In the genomic region with DNA sequence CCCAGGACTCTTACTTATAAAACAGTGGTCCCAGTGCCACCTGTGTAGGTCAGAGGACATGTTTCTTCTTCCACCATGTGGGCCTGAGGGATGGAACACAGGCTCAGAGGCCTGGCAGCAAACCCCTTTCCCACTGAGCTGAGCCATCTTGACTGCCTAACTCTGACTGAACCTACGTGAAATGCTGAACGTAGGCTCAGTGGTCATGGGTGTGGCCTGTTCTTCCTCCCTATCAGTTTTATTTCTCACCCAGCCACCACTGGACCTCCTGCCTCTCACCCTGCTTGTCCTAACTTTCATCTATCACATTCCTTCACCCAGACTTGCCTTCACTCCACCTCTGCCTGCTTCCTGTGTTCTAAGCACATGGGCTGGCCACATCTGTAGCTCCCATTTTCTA, we compare ENCODE assay signal across 33 mouse cellular contexts. TPM values are rescaled to one million over a fixed set of nuclear protein-coding genes. Genes with fewer than 3 reads are reported as not detected.
DNase-seq lines count a peak whose midpoint lies in the region; ATAC-seq and TF ChIP-seq lines count a peak whose summit lies in the region.
"Had no signal": no experiment of that assay in that cellular context is flagged by ENCODE, and none has a peak within 500 bp of the region (broad histone marks: within the 10 kb centered on the region; RNA-seq: fewer than 3 reads in every experiment).

No protein-coding gene starts in this region.

- 0 out of 2 replicates have a peak, but pooled peaks cover 8% of the 10 kb centered on the region for H3K27me3 ChIP-seq in liver, embryonic 12.5 days (replicated peaks)
- no peaks in the 10 kb centered on the region for H3K27me3 ChIP-seq in liver, embryonic 14.5 days (ENCODE audit: control insufficient read depth, insufficient read depth, low read length)
- no peaks in the 10 kb centered on the region for H3K27me3 ChIP-seq in liver, embryonic 11.5 days (replicated peaks; ENCODE audit: control insufficient read depth, insufficient read depth, low read length)
- peaks cover 3% of the 10 kb centered on the region; the same call in 1 of the 2 replicates for H3K27me3 ChIP-seq in hindbrain, embryonic 12.5 days
- H3K27me3 ChIP-seq: embryonic facial prominence, embryonic 13.5 days; embryonic facial prominence, embryonic 15.5 days; forebrain, embryonic 12.5 days had no signal

- no peak overlapping the region for H3K4me2 ChIP-seq in liver, embryonic 12.5 days
- no peak overlapping the region for H3K4me2 ChIP-seq in liver, embryonic 14.5 days (ENCODE audit: low read depth)
- H3K4me2 ChIP-seq in liver, embryonic 11.5 days, result no peak overlapping the region
- no peak overlapping the region for H3K4me2 ChIP-seq in hindbrain, embryonic 12.5 days (replicated peaks)
- H3K4me2 ChIP-seq: embryonic facial prominence, embryonic 13.5 days; embryonic facial prominence, embryonic 15.5 days; forebrain, embryonic 12.5 days had no signal

- H3K9me3 ChIP-seq in liver, embryonic 12.5 days (replicated peaks), result no peaks in the 10 kb centered on the region
- no peaks in the 10 kb centered on the region for H3K9me3 ChIP-seq in liver, embryonic 14.5 days (ENCODE audit: control insufficient read depth, low read length)
- no peaks in the 10 kb centered on the region for H3K9me3 ChIP-seq in liver, embryonic 11.5 days (ENCODE audit: control insufficient read depth, low read length)
- H3K9me3 ChIP-seq in hindbrain, embryonic 12.5 days (replicated peaks), result no peaks in the 10 kb centered on the region
- H3K9me3 ChIP-seq: embryonic facial prominence, embryonic 13.5 days; embryonic facial prominence, embryonic 15.5 days; forebrain, embryonic 10.5 days; forebrain, embryonic 12.5 days; G1E had no signal

- no peak overlapping the region for H3K27ac ChIP-seq in liver, embryonic 12.5 days
- no peak overlapping the region for H3K27ac ChIP-seq in liver, embryonic 14.5 days
- H3K27ac ChIP-seq in liver, embryonic 11.5 days (ENCODE audit: low read depth, low read length), result no peak overlapping the region
- H3K27ac ChIP-seq in hindbrain, embryonic 12.5 days, result no peak overlapping the region
- H3K27ac ChIP-seq: embryonic facial prominence, embryonic 13.5 days; embryonic facial prominence, embryonic 15.5 days; forebrain, embryonic 10.5 days; forebrain, embryonic 12.5 days had no signal

- 21% methylated on average over 2 of the region's 2 CpGs for WGBS in liver, embryonic 12.5 days (ENCODE audit: insufficient replicate concordance)
- 24% methylated on average over 2 of the region's 2 CpGs for WGBS in liver, embryonic 14.5 days (ENCODE audit: insufficient replicate concordance)
- WGBS in liver, embryonic 11.5 days, result 53% methylated on average over 2 of the region's 2 CpGs
- WGBS in hindbrain, embryonic 12.5 days, result 88% methylated on average over 2 of the region's 2 CpGs

- peak; percentile 46; the same call in 1 of the 2 replicates for ATAC-seq in liver, embryonic 12.5 days
- ATAC-seq in liver, embryonic 14.5 days (ENCODE audit: insufficient read depth), result peak; percentile 37; the same call in 1 of the 2 replicates
- ATAC-seq in liver, embryonic 11.5 days (replicated peaks; ENCODE audit: low FRiP score), result no peak
- peak; percentile 41; the same call in 1 of the 2 replicates for ATAC-seq in megakaryocyte-erythroid progenitor cell, adult 5-6 weeks (replicated peaks; ENCODE audit: low FRiP score, low TSS enrichment, poor library complexity, severe bottlenecking)
- ATAC-seq in hindbrain, embryonic 12.5 days (ENCODE audit: low FRiP score), result no peak
- ATAC-seq: activated CD4-positive, CD25-positive, alpha-beta regulatory T cell, adult 4 months; CD4-positive, CD25-positive, alpha-beta regulatory T cell, adult 4 months; forebrain, embryonic 14.5 days; forebrain, embryonic 16.5 days; Patski had no signal

- no peak overlapping the region for H3K9ac ChIP-seq in liver, embryonic 12.5 days
- H3K9ac ChIP-seq in liver, embryonic 14.5 days (replicated peaks), result no peak overlapping the region
- H3K9ac ChIP-seq in liver, embryonic 11.5 days (ENCODE audit: low read depth, low read length), result no peak overlapping the region
- no peak overlapping the region for H3K9ac ChIP-seq in hindbrain, embryonic 12.5 days
- H3K9ac ChIP-seq: embryonic facial prominence, embryonic 13.5 days; embryonic facial prominence, embryonic 15.5 days; forebrain, embryonic 12.5 days had no signal

- no peak for DNase-seq in liver
- DNase-seq in liver, embryonic 14.5 days (ENCODE audit: low read depth in 3 of 3, low spot score in 3 of 3), result peak in 2 of 3 experiments; percentile 4 to 7
- no peak for DNase-seq in liver, embryonic 11.5 days (ENCODE audit: low spot score)
- peak; percentile 14 for DNase-seq in c-Kit-positive CD71-positive TER-119-negative erythroid progenitor cells, embryonic 14.5 days (ENCODE audit: low read depth)
- DNase-seq in thymus, postnatal 0 days (ENCODE audit: low spot score), result no peak
- DNase-seq: adrenal gland, adult 8-10 months; adrenal gland, postnatal 14 days; adrenal gland, postnatal 36 days; B cell, adult 2 months; cerebellum, adult 11 months; cerebellum, adult 18-20 months; cerebellum, adult 8-10 months; cerebellum, adult 9-11 months; cerebellum, postnatal 14 days; cerebellum, postnatal 36 days; embryo, embryonic 11 days had no signal

- peaks cover 14% of the 10 kb centered on the region for H3K4me1 ChIP-seq in liver, embryonic 12.5 days
- peaks cover 0 to 5% of the 10 kb centered on the region in 2 experiments; a peak in 1 of 4 replicates for H3K4me1 ChIP-seq in liver, embryonic 14.5 days (replicated peaks; ENCODE audit: control insufficient read depth in 2 of 2, insufficient read depth in 2 of 2, low read length in 1 of 2)
- H3K4me1 ChIP-seq in liver, embryonic 11.5 days (replicated peaks; ENCODE audit: control insufficient read depth, insufficient read depth, low read length), result no peaks in the 10 kb centered on the region
- no peaks in the 10 kb centered on the region for H3K4me1 ChIP-seq in hindbrain, embryonic 12.5 days
- H3K4me1 ChIP-seq: embryonic facial prominence, embryonic 13.5 days; embryonic facial prominence, embryonic 15.5 days; forebrain, embryonic 10.5 days; forebrain, embryonic 12.5 days had no signal

- TF ChIP-seq EP300 in liver, embryonic 14.5 days (IDR thresholded peaks at IDR 0.05; ENCODE audit: low read depth), result no peak

- no peak overlapping the region for H3K4me3 ChIP-seq in liver, embryonic 12.5 days
- H3K4me3 ChIP-seq in liver, embryonic 14.5 days (ENCODE audit: insufficient read depth in 1 of 2, low read depth in 2 of 2, low read length in 2 of 2), result no peak overlapping the region
- H3K4me3 ChIP-seq in liver, embryonic 11.5 days (ENCODE audit: low read depth, low read length), result no peak overlapping the region
- H3K4me3 ChIP-seq in hindbrain, embryonic 12.5 days, result no peak overlapping the region
- H3K4me3 ChIP-seq: embryonic facial prominence, embryonic 13.5 days; embryonic facial prominence, embryonic 15.5 days; erythroblast, embryonic 14.5 days; forebrain, embryonic 10.5 days; forebrain, embryonic 12.5 days had no signal

- H3K36me3 ChIP-seq in liver, embryonic 12.5 days, result no peaks in the 10 kb centered on the region
- H3K36me3 ChIP-seq in liver, embryonic 14.5 days (replicated peaks; ENCODE audit: control insufficient read depth, insufficient read depth, low read depth), result no peaks in the 10 kb centered on the region
- no peaks in the 10 kb centered on the region for H3K36me3 ChIP-seq in liver, embryonic 11.5 days (ENCODE audit: control insufficient read depth, insufficient read depth, low read length)
- no peaks in the 10 kb centered on the region for H3K36me3 ChIP-seq in hindbrain, embryonic 12.5 days
- H3K36me3 ChIP-seq: embryonic facial prominence, embryonic 13.5 days; embryonic facial prominence, embryonic 15.5 days; forebrain, embryonic 10.5 days; forebrain, embryonic 12.5 days; G1E had no signal

- no peak for TF ChIP-seq CTCF in liver, embryonic 14.5 days (IDR thresholded peaks at IDR 0.05; ENCODE audit: low read depth)

RNA-seq across cellular contexts. Expression of a gene that starts 3.0 kb away (rescaled TPM):
- not detected in 2 replicates for polyA plus RNA-seq in liver, embryonic 12.5 days (2016; fragmentation: Nextera tagmentation; extraction: Ambion mirVana)
- polyA plus RNA-seq in liver, embryonic 14.5 days (2012; rRNA removed), result 0.13 and 0.38 TPM in 2 replicates
- polyA plus RNA-seq in liver, embryonic 14.5 days (2014; fragmentation: Nextera tagmentation; extraction: Ambion mirVana), result 0.66 and 0.88 TPM in 2 replicates
- polyA plus RNA-seq in liver, embryonic 11.5 days (2014; fragmentation: Nextera tagmentation; extraction: Ambion mirVana), result not detected in 2 replicates
- 4.0 TPM in 1 of 2 replicates, not detected in the other for total RNA-seq in megakaryocyte-erythroid progenitor cell, adult 5-6 weeks (2014; fragmentation: Nextera tagmentation)
- total RNA-seq in megakaryocyte-erythroid progenitor cell, adult 5-6 weeks (2017), result 3.3 TPM in 1 of 2 replicates, not detected in the other
- polyA plus RNA-seq in hindbrain, embryonic 12.5 days (2016; fragmentation: Nextera tagmentation; extraction: Ambion mirVana), result not detected in 2 replicates
- 0.73 and 1.1 TPM in 2 replicates for polyA plus RNA-seq in thymus, postnatal 0 days (2015; fragmentation: Nextera tagmentation; extraction: Ambion mirVana)
- total RNA-seq: adrenal gland, postnatal 14 days; adrenal gland, postnatal 36 days; CH12.LX; common myeloid progenitor, adult 5-6 weeks; G1E had no signal
- polyA plus RNA-seq: activated CD4-positive, CD25-positive, alpha-beta regulatory T cell, adult 4 months; CD4-positive, CD25-positive, alpha-beta regulatory T cell, adult 4 months; embryonic facial prominence, embryonic 11.5 days; embryonic facial prominence, embryonic 13.5 days; embryonic facial prominence, embryonic 15.5 days; erythroblast, embryonic 14.5 days; forebrain, embryonic 10.5 days; forebrain, embryonic 12.5 days; forebrain, embryonic 14.5 days; forebrain, embryonic 16.5 days; G1E had no signal

RNA-seq across cellular contexts. Expression of a gene that starts 55.2 kb away (rescaled TPM):
- 99.2 and 102 TPM in 2 replicates for polyA plus RNA-seq in liver, embryonic 12.5 days (2016; fragmentation: Nextera tagmentation; extraction: Ambion mirVana)
- polyA plus RNA-seq in liver, embryonic 14.5 days (2012; rRNA removed), result 33.4 and 41.7 TPM in 2 replicates
- polyA plus RNA-seq in liver, embryonic 14.5 days (2014; fragmentation: Nextera tagmentation; extraction: Ambion mirVana), result 50.6 and 57.2 TPM in 2 replicates
- polyA plus RNA-seq in liver, embryonic 11.5 days (2014; fragmentation: Nextera tagmentation; extraction: Ambion mirVana), result 138 and 140 TPM in 2 replicates
- 76.4 and 85.0 TPM in 2 replicates for total RNA-seq in megakaryocyte-erythroid progenitor cell, adult 5-6 weeks (2014; fragmentation: Nextera tagmentation)
- total RNA-seq in megakaryocyte-erythroid progenitor cell, adult 5-6 weeks (2017), result 58.9 and 102 TPM in 2 replicates
- 142 and 153 TPM in 2 replicates for polyA plus RNA-seq in hindbrain, embryonic 12.5 days (2016; fragmentation: Nextera tagmentation; extraction: Ambion mirVana)
- 50.2 and 51.5 TPM in 2 replicates for polyA plus RNA-seq in thymus, postnatal 0 days (2015; fragmentation: Nextera tagmentation; extraction: Ambion mirVana)

Comparison
In these comparisons a context has a peak if more than half of its experiments do, and no peak if none do; other contexts are left out.
1. ATAC-seq: peak in liver, embryonic 12.5 days (single experiment), liver, embryonic 14.5 days (single experiment) and megakaryocyte-erythroid progenitor cell, adult 5-6 weeks (single experiment); none in liver, embryonic 11.5 days (single experiment) and hindbrain, embryonic 12.5 days (single experiment).
2. DNase-seq: peak in liver, embryonic 14.5 days (2 of 3) and c-Kit-positive CD71-positive TER-119-negative erythroid progenitor cells, embryonic 14.5 days (single experiment); none in liver (single experiment), liver, embryonic 11.5 days (single experiment) and thymus, postnatal 0 days (single experiment).